Mouse (Mus musculus) stomach, postnatal 0 days (tissue): ENCODE measurements around the gene Surf2. TPM values are rescaled to one million over a fixed set of nuclear protein-coding genes. Genes with fewer than 3 reads are reported as not detected.

Source experiments
- ATAC-seq: fragments of 200-750 bp; cut with Nextera tagmentation; 2 replicates; pipeline ENCODE4 v1.8.0; 2017; ENCODE audit not compliant: low FRiP score, low TSS enrichment
- DNase-seq: peaks from one replicate; pipeline ENCODE4 v3.0.0-alpha.2; 2016; ENCODE audit warnings: low spot score
- H3K27ac ChIP-seq: fragments of 300-500 bp; sonication (generic); replicated peaks from 2 replicates; pipeline ENCODE4 v1.5.1; 2014; ENCODE audit warnings: mild to moderate bottlenecking, control low read depth
- H3K27me3 ChIP-seq: fragments of 300-500 bp; sonication (generic); 2 replicates; pipeline ENCODE4 v1.6.1; 2014; ENCODE audit warnings: low read length; ENCODE audit not compliant: control insufficient read depth, insufficient read depth
- H3K36me3 ChIP-seq: fragments of 300-500 bp; sonication (generic); 2 replicates; pipeline ENCODE4 v1.6.1; 2014; ENCODE audit warnings: low read length, mixed read lengths; ENCODE audit not compliant: control insufficient read depth, insufficient read depth
- H3K4me1 ChIP-seq: fragments of 300-500 bp; sonication (generic); replicated peaks from 2 replicates; pipeline ENCODE4 v1.6.1; 2014; ENCODE audit warnings: antibody characterized with exemption; ENCODE audit not compliant: control insufficient read depth, insufficient read depth
- H3K4me2 ChIP-seq: fragments of 300-500 bp; sonication (generic); replicated peaks from 2 replicates; pipeline ENCODE4 v1.6.1; 2014; ENCODE audit warnings: low read depth, mild to moderate bottlenecking, control low read depth, moderate library complexity
- H3K4me3 ChIP-seq: fragments of 300-500 bp; sonication (generic); 2 replicates; pipeline ENCODE4 v1.5.1; 2014; ENCODE audit warnings: low read depth, low read length, control low read depth
- H3K9ac ChIP-seq: fragments of 300-500 bp; sonication (generic); 2 replicates; pipeline ENCODE4 v1.6.1; 2014; ENCODE audit warnings: mild to moderate bottlenecking, low read length, control low read depth, mixed read lengths
- H3K9me3 ChIP-seq: fragments of 300-500 bp; sonication (generic); 2 replicates; pipeline ENCODE4 v1.6.1; 2016; ENCODE audit warnings: low read length; ENCODE audit not compliant: control insufficient read depth
- CTCF ChIP-seq: IDR thresholded peaks from 2 replicates; pipeline ENCODE4 v1.5.1; 2016; ENCODE audit warnings: antibody characterized with exemption, low read depth, mild to moderate bottlenecking, moderate library complexity
- EP300 ChIP-seq: optimal IDR thresholded peaks from 2 replicates; pipeline ENCODE3; 2016; ENCODE audit warnings: antibody characterized with exemption
- WGBS: fragments of 180-500 bp; shearing (Covaris S2); extraction: QIAGEN DNeasy Blood & Tissue Kit; methylation state at CpG from one replicate; pipeline ENCODE4 v1.1.7; 2014; 5-methylcytosine and 5-hydroxymethylcytosine counted together
- polyA plus RNA-seq: library from polyadenylated mRNA; unstranded; fragments of >200 nt; fragmentation: Nextera tagmentation; extraction: Ambion mirVana; gene quantifications from 2 replicates; pipeline ENCODE4 v1.2.1, GENCODE M21; 2015

Gene Surf2
- polyA plus RNA-seq, 1 experiment from 2014 or later, result 26.5 TPM

GRCm38 (mm10) chr2:26933304-26934055 lies 17.3 kb downstream of the Surf2 start, which contains the start of the genes Surf4 and Stkld1:
Gene Surf4, minus strand, starts transcription at chr2:26933928.
Gene Stkld1, plus strand, starts transcription at chr2:26934047.
- 1% methylated on average over 44 of the region's 70 CpGs for WGBS
- ATAC-seq, result peak; percentile 96
- TF ChIP-seq EP300 (no peak), CTCF (peak; percentile 3; the same call in 1 of the 2 replicates)
- peak within 1 kb of the TSS; percentile 93 for H3K4me3 ChIP-seq
- H3K4me1 ChIP-seq, result peaks cover 9% of the 10 kb centered on the region; the same call in 1 of the 2 replicates
- peak within 1 kb of the TSS; percentile 97 for H3K27ac ChIP-seq
- no peaks in the 10 kb centered on the region for H3K9me3 ChIP-seq
- peak within 1 kb of the TSS; percentile 100 for H3K9ac ChIP-seq
- H3K27me3 ChIP-seq, result no peaks in the 10 kb centered on the region
- H3K36me3 ChIP-seq, result 0 out of 2 replicates have a peak, but pooled peaks cover 2% of the 10 kb centered on the region
- H3K4me2 ChIP-seq, result peak within 1 kb of the TSS; percentile 74
- peak; percentile 99 for DNase-seq

DNA sequence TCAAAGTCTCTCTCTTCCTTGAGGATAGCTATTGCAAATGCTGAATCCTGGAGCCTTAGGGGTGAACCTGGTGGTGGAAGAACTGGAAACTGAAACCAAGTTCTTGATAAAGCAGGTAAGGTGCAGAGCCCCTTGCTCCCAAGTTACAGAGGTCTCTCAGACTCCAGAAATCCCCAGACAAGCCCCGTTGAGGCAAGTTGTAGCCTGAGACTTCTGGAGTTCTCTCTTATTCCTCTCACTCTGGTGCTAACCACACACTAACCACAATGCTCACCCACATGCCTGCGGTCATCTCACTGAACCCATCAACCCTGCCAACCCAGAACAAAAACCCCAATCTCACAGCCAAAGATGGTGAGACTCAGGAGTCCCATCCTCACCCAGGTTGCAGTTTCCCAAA lies 19.1 kb downstream of the Surf2 start:
- Histone ChIP-seq H3K4me3 (no peak overlapping the region), H3K36me3 (0 out of 2 replicates have a peak, but pooled peaks cover 2% of the 10 kb centered on the region), H3K9ac (no peak overlapping the region), H3K9me3 (no peaks in the 10 kb centered on the region), H3K27me3 (no peaks in the 10 kb centered on the region), H3K4me1 (peaks cover 9% of the 10 kb centered on the region; the same call in 1 of the 2 replicates), H3K27ac (no peak overlapping the region), H3K4me2 (no peak overlapping the region)
- DNase-seq, result no peak
- ATAC-seq, result no peak
- no peak for TF ChIP-seq CTCF
- TF ChIP-seq EP300, result no peak
- 98% methylated on average over 2 of the region's 2 CpGs for WGBS

DNA sequence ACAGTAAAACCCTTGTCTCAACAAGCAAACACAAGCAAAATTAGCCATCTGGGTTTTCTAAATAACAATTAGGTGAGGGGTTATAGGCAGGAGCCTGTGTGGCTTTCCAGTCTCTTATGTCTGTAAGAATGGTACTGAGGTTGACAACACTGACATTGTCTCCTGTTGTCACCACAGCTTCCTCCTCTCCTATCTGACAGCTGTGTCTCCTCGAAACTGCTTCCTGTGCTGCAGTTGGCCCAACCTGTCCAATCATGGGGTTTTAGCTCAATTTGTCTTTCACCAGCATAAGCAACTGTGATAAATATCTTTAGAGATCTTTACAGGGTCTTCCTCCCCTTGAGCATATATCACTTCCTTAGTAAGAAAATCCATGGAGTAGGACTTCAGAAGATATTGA lies 20.3 kb downstream of the Surf2 start:
- 52% methylated on average over 1 of the region's 1 CpGs for WGBS
- DNase-seq, result no peak
- H3K36me3 ChIP-seq, result 0 out of 2 replicates have a peak, but pooled peaks cover 2% of the 10 kb centered on the region

DNA sequence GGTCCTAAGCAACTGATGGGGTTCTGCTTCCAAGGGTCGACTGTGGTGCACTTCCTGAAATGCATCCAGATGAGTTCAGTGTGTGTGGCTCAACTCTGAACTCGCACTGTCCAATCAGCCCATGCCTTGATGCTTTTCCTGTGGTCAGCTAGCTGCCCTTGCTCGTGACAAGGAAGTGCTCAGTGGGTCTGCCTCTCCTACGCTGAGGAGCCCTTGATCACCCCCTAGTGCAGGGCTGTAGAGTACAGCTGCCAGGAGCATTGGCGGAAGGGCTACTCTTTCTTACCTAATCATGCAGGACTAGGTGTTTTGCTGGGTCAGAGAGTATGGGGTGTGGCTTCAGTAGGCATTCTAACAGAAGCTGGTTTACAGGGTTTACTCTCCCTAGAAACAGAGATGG lies 25.4 kb downstream of the Surf2 start:
- H3K27ac ChIP-seq, result no peak overlapping the region
- H3K4me1 ChIP-seq, result no peaks in the 10 kb centered on the region
- H3K27me3 ChIP-seq, result no peaks in the 10 kb centered on the region
- H3K9ac ChIP-seq, result no peak overlapping the region
- H3K36me3 ChIP-seq, result no peaks in the 10 kb centered on the region
- no peak overlapping the region for H3K4me3 ChIP-seq
- TF ChIP-seq EP300 (no peak), CTCF (peak; percentile 62)
- ATAC-seq (peak; percentile 88), DNase-seq (peak; percentile 72)
- no peaks in the 10 kb centered on the region for H3K9me3 ChIP-seq
- WGBS, result 37% methylated on average over 5 of the region's 5 CpGs
- H3K4me2 ChIP-seq, result no peak overlapping the region

More for the DNA sequence above, 20.3 kb downstream of the Surf2 start:
- no peak for TF ChIP-seq CTCF
- TF ChIP-seq EP300, result no peak
- no peak overlapping the region for H3K9ac ChIP-seq
- ATAC-seq, result no peak
- H3K27me3 ChIP-seq, result no peaks in the 10 kb centered on the region
- no peaks in the 10 kb centered on the region for H3K9me3 ChIP-seq
- H3K27ac ChIP-seq, result no peak overlapping the region
- H3K4me2 ChIP-seq, result no peak overlapping the region
- no peak overlapping the region for H3K4me3 ChIP-seq
- peaks cover 8% of the 10 kb centered on the region; the same call in 1 of the 2 replicates for H3K4me1 ChIP-seq

DNA sequence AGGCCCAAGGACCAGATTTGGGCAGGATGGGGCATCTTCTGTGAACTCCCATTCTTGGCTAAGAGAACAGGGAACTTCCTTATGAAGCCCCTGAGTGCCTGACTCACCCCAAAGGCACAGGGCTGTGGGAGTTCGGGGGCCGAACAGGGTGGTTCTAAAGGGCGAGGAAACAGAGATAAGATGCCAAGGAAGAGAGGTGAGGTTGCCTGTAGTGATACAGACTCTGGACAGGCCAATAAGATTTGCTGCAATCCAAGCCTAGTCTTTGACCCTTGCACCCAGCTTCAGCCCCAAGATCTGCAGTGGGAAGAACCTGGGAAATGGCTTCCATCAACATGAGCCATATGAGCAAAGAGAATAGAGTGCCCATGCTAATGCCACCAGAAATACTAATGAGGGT lies 27.1 kb downstream of the Surf2 start:
- ATAC-seq, result no peak
- WGBS, result 67% methylated on average over 3 of the region's 3 CpGs
- H3K27ac ChIP-seq, result no peak overlapping the region
- H3K4me3 ChIP-seq, result no peak overlapping the region
- DNase-seq, result no peak
- no peaks in the 10 kb centered on the region for H3K36me3 ChIP-seq
- no peak overlapping the region for H3K9ac ChIP-seq
- no peaks in the 10 kb centered on the region for H3K9me3 ChIP-seq
- no peaks in the 10 kb centered on the region for H3K4me1 ChIP-seq
- H3K27me3 ChIP-seq, result no peaks in the 10 kb centered on the region
- no peak overlapping the region for H3K4me2 ChIP-seq
- TF ChIP-seq EP300 (no peak), CTCF (no peak)

DNA sequence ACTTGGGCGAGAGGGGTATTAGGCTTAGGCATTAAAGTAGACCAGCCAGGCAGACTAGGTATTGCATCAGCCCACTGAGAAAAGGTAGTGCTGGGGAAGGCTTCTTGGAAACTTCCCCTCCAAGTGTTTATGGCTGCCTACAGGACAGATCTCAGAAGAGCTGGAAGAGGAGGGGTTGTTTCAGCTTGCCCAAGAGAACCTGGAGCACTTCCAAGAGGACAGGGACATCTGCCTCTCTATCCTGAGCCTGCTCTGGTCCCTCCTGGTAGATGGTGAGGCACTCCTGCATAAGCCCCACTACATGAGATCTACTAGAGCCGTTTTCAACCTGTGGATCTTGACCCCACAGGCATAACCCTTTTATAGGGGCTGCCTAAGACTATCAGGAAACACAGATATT lies 34.2 kb downstream of the Surf2 start:
- TF ChIP-seq CTCF (no peak), EP300 (no peak)
- Histone ChIP-seq H3K36me3 (peaks cover 16% of the 10 kb centered on the region), H3K27ac (no peak overlapping the region), H3K9me3 (no peaks in the 10 kb centered on the region), H3K4me3 (no peak overlapping the region), H3K4me1 (no peaks in the 10 kb centered on the region), H3K27me3 (no peaks in the 10 kb centered on the region), H3K9ac (no peak overlapping the region), H3K4me2 (no peak overlapping the region)
- 82% methylated on average over 2 of the region's 2 CpGs for WGBS
- no peak for ATAC-seq
- DNase-seq, result no peak
